Mouse (Mus musculus): ENCODE data around the gene Inmt. TPM values are rescaled to one million over a fixed set of nuclear protein-coding genes. Genes with fewer than 3 reads are reported as not detected.

Inmt gene
- 0.21 TPM in 1 of 2 replicates, not detected in the other for polyA plus RNA-seq (2014; fragmentation: Nextera tagmentation; extraction: Ambion mirVana)

DNA sequence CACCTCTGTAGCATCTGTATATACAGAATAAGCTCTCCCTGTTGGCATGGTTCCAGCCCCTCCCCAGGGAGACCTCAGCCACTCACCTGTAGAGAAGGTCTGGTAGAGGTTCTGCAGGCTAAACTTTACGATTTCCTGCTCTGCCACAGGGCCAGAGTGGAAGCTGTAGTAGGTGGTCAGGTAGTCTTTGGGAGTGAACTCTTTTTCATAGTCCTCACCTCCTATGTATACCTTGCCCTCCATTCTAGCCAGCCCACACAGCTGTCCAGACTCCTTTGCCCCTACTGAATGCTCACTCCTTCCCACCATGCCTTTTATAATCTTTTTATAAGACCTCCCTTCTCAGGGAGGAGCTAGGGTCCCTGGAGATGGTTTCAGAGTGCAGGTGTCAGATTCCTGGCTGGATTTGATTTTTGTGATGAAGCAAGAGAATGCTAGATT is at the start of gene Inmt:
Gene Inmt (minus strand): TSS at position 303 of the 441 bp plus-strand sequence.
- Histone ChIP-seq H3K36me3 (ENCODE audit: control insufficient read depth, insufficient read depth, low read length) (no peaks in the 10 kb centered on the region), H3K9me3 (replicated peaks; ENCODE audit: control insufficient read depth, low read length) (no peaks in the 10 kb centered on the region), H3K4me1 (ENCODE audit: control insufficient read depth, insufficient read depth, low read length) (no peaks in the 10 kb centered on the region), H3K27me3 (replicated peaks; ENCODE audit: control insufficient read depth, insufficient read depth, low read length) (no peaks in the 10 kb centered on the region), H3K4me3 (ENCODE audit: low read depth, low read length) (no peak within 1 kb of the TSS), H3K27ac (ENCODE audit: low read depth, low read length) (no peak within 1 kb of the TSS), H3K9ac (ENCODE audit: low read length) (no peak within 1 kb of the TSS), H3K4me2 (ENCODE audit: low read length) (no peak within 1 kb of the TSS)
- ATAC-seq: no peak
- 78% methylated on average over 1 of the region's 1 CpGs for WGBS
- DNase-seq (ENCODE audit: low spot score): no peak

DNA sequence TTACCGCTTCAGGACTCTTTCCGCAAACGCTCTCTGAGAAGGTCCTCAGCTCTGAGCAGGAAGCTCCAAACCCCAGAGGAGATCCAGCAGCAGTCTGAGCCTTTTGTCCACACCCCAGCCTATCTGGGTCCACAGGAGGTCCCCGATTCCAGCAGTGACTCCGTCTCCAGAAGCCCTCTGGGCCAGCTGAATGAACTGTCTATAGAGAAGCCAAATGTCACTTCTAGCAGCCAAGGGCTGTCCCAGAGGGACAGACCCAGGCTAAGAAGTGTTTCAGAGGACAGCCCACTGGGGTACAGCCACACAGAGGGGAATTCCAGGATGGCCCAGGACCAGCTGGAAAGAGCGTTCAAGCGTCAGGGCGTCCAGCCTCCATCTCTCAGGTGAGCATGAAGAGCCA is 49.1 kb upstream of the Inmt start:
- Histone ChIP-seq H3K4me1 (ENCODE audit: control insufficient read depth, insufficient read depth, low read length) (no peaks in the 10 kb centered on the region), H3K9me3 (replicated peaks; ENCODE audit: control insufficient read depth, low read length) (no peaks in the 10 kb centered on the region), H3K4me2 (ENCODE audit: low read length) (no peak overlapping the region), H3K36me3 (ENCODE audit: control insufficient read depth, insufficient read depth, low read length) (peaks cover 27% of the 10 kb centered on the region), H3K9ac (ENCODE audit: low read length) (no peak overlapping the region), H3K27me3 (replicated peaks; ENCODE audit: control insufficient read depth, insufficient read depth, low read length) (no peaks in the 10 kb centered on the region), H3K27ac (ENCODE audit: low read depth, low read length) (no peak overlapping the region), H3K4me3 (ENCODE audit: low read depth, low read length) (no peak overlapping the region)
- DNase-seq (ENCODE audit: low spot score) (no peak), ATAC-seq (no peak)
- WGBS: 94% methylated on average over 8 of the region's 8 CpGs

DNA sequence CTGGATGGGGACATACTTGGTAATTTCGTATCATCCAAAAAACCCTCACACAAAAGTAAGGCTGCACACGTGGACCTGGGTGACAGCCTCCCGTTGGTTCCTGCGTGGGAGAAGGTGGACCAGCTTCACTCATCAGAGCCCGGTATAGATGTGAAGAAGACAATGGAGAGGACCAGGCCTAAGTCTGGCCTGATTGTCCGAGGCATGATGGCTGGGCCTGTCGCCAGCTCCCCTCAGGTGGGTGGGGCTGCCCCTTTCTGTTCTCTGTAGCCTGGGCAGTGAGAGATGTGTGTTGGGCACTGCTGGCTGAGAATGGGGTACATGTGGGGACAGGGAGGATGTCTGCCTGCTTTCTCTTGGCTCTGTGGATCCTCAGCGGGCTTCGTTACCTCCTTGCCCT is 43.4 kb upstream of the Inmt start:
- no peak for DNase-seq (ENCODE audit: low spot score)
- Histone ChIP-seq H3K27ac (ENCODE audit: low read depth, low read length) (no peak overlapping the region), H3K9me3 (replicated peaks; ENCODE audit: control insufficient read depth, low read length) (no peaks in the 10 kb centered on the region), H3K27me3 (replicated peaks; ENCODE audit: control insufficient read depth, insufficient read depth, low read length) (no peaks in the 10 kb centered on the region), H3K4me1 (ENCODE audit: control insufficient read depth, insufficient read depth, low read length) (no peaks in the 10 kb centered on the region), H3K36me3 (ENCODE audit: control insufficient read depth, insufficient read depth, low read length) (peaks cover 37% of the 10 kb centered on the region), H3K9ac (ENCODE audit: low read length) (no peak overlapping the region), H3K4me2 (ENCODE audit: low read length) (no peak overlapping the region), H3K4me3 (ENCODE audit: low read depth, low read length) (no peak overlapping the region)
- ATAC-seq: no peak
- 82% methylated on average over 9 of the region's 9 CpGs for WGBS

DNA sequence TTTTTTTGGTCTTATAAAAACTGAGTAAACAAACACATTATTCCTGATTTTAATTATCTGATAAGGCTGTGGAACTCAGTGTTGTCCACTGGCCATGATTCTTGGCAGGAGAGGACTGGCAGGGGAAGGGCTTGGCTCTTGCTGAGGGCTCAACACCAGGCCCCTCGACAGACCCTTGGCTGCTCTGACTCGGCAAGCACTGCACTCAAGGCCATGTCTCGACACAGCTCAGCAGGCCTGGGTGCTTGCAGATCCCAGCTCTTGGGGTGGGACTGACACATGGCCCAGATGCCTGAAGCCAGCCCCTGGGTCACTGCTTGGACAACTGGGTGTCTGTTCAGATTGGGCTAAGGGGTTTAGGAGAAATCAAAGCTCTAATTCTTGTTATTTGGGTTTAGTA is 39.7 kb upstream of the Inmt start:
- ATAC-seq (no peak), DNase-seq (ENCODE audit: low spot score) (no peak)
- no peaks in the 10 kb centered on the region for H3K9me3 ChIP-seq (replicated peaks; ENCODE audit: control insufficient read depth, low read length)
- no peaks in the 10 kb centered on the region for H3K4me1 ChIP-seq (ENCODE audit: control insufficient read depth, insufficient read depth, low read length)
- peaks cover 34% of the 10 kb centered on the region for H3K36me3 ChIP-seq (ENCODE audit: control insufficient read depth, insufficient read depth, low read length)
- no peak overlapping the region for H3K4me2 ChIP-seq (ENCODE audit: low read length)
- H3K4me3 ChIP-seq (ENCODE audit: low read depth, low read length): no peak overlapping the region
- WGBS: 80% methylated on average over 3 of the region's 3 CpGs
- H3K27me3 ChIP-seq (replicated peaks; ENCODE audit: control insufficient read depth, insufficient read depth, low read length): no peaks in the 10 kb centered on the region
- H3K27ac ChIP-seq (ENCODE audit: low read depth, low read length): no peak overlapping the region
- H3K9ac ChIP-seq (ENCODE audit: low read length): no peak overlapping the region

DNA sequence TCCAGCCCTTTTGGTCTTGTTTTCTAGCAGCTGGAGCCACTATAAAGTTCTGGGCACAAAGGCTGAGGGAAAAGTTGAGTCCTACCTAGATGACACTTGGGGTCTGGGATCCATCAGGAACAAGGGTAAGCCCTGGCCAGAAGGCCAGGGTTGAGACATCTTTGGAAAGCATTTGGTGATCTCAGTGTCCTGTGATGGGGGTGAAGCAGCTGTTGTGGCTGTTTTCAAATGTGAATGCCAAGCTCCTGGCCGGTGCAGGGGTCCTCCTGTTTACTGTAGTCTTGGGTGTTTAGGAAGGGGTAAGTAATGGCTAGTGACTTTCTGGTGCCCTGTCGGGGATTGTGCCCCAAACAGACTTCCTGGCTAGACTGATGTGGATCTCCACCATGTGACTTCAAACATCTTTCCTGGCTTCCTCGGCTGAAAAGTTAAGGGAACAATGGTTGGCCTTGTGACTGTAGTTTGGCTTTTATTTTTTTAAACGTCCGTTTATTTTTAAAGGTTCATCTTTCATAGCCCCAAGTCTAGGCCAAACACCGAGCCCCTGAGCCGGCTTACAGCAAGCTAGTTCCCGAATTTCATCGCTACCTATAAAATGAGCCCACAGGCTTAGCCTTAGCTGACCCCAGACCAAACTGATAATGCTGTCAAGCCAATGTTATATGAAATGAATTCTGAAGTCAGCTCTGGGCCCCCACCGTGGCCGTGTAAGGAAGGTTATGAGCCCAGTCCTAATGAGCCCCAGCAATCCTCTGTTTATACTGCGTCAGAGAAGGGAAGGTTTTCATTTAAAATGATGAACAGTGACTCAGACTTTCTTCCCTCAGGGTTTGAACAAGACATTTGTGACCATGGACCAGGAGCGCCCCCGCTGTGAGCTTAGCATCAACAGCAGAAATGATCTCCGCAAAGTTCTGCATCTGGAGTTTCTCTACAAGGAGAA is 35.9 kb upstream of the Inmt start:
- Histone ChIP-seq H3K4me2 (ENCODE audit: low read length) (no peak overlapping the region), H3K9ac (ENCODE audit: low read length) (no peak overlapping the region), H3K4me3 (ENCODE audit: low read depth, low read length) (no peak overlapping the region), H3K27me3 (replicated peaks; ENCODE audit: control insufficient read depth, insufficient read depth, low read length) (no peaks in the 10 kb centered on the region), H3K4me1 (ENCODE audit: control insufficient read depth, insufficient read depth, low read length) (no peaks in the 10 kb centered on the region), H3K9me3 (replicated peaks; ENCODE audit: control insufficient read depth, low read length) (no peaks in the 10 kb centered on the region), H3K27ac (ENCODE audit: low read depth, low read length) (no peak overlapping the region), H3K36me3 (ENCODE audit: control insufficient read depth, insufficient read depth, low read length) (peaks cover 6% of the 10 kb centered on the region)
- WGBS: 88% methylated on average over 15 of the region's 15 CpGs
- DNase-seq (ENCODE audit: low spot score): no peak
- ATAC-seq: no peak

DNA sequence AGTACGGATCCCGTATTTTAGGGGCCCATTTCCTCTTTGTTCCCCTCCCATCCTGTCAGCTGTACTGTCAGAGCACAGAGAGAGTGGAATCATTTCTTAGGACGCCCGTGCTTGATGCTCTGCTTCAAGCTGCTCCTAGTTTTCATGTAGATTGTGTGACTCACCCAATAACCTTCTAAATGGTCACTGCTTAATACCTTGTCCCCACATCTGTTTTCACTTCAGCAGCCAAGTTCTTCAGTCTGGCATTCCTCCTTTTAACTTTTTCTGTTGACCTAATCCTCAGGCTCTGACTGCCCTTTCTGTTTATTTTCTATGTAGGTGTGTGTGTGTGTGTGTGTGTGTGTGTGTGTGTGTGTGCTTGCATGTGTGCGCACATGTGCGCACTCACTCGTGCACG is 32.9 kb upstream of the Inmt start:
- H3K27me3 ChIP-seq (replicated peaks; ENCODE audit: control insufficient read depth, insufficient read depth, low read length): no peaks in the 10 kb centered on the region
- no peak for DNase-seq (ENCODE audit: low spot score)
- ATAC-seq: no peak
- peaks cover 4% of the 10 kb centered on the region for H3K36me3 ChIP-seq (ENCODE audit: control insufficient read depth, insufficient read depth, low read length)
- H3K4me3 ChIP-seq (ENCODE audit: low read depth, low read length): no peak overlapping the region
- no peak overlapping the region for H3K27ac ChIP-seq (ENCODE audit: low read depth, low read length)
- 90% methylated on average over 8 of the region's 8 CpGs for WGBS
- no peaks in the 10 kb centered on the region for H3K9me3 ChIP-seq (replicated peaks; ENCODE audit: control insufficient read depth, low read length)
- no peak overlapping the region for H3K9ac ChIP-seq (ENCODE audit: low read length)
- H3K4me2 ChIP-seq (ENCODE audit: low read length): no peak overlapping the region
- peaks cover 9% of the 10 kb centered on the region; the same call in 1 of the 2 replicates for H3K4me1 ChIP-seq (ENCODE audit: control insufficient read depth, insufficient read depth, low read length)

DNA sequence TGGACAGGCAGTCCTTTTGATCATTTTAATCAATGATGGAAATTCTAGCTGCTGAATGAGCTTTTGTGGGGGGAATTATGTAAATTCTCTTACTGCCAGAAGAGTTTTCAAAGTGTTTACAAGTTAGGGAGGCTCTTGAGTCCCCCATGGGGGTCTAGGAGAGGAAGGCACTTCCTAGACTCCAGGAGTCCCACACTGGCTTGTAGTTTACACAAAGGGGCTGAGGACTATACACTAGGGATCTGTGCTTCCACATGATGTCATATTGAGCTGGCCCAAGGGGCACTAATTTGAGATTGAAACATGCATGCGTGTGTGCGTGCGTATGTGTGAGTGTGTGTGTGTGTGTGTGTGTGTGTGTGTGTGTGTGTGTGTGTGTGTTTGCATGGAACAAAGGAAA is 29.1 kb upstream of the Inmt start:
- no peaks in the 10 kb centered on the region for H3K36me3 ChIP-seq (ENCODE audit: control insufficient read depth, insufficient read depth, low read length)
- H3K4me3 ChIP-seq (ENCODE audit: low read depth, low read length): peak overlapping the region; percentile 38
- H3K27me3 ChIP-seq (replicated peaks; ENCODE audit: control insufficient read depth, insufficient read depth, low read length): no peaks in the 10 kb centered on the region
- no peaks in the 10 kb centered on the region for H3K9me3 ChIP-seq (replicated peaks; ENCODE audit: control insufficient read depth, low read length)
- ATAC-seq (peak; percentile 54), DNase-seq (ENCODE audit: low spot score) (no peak)
- H3K27ac ChIP-seq (ENCODE audit: low read depth, low read length): peak overlapping the region; percentile 90
- H3K9ac ChIP-seq (ENCODE audit: low read length): peak overlapping the region; percentile 57
- peak overlapping the region; percentile 54 for H3K4me2 ChIP-seq (ENCODE audit: low read length)
- H3K4me1 ChIP-seq (ENCODE audit: control insufficient read depth, insufficient read depth, low read length): peaks cover 9% of the 10 kb centered on the region; the same call in 1 of the 2 replicates
- 37% methylated on average over 3 of the region's 3 CpGs for WGBS

DNA sequence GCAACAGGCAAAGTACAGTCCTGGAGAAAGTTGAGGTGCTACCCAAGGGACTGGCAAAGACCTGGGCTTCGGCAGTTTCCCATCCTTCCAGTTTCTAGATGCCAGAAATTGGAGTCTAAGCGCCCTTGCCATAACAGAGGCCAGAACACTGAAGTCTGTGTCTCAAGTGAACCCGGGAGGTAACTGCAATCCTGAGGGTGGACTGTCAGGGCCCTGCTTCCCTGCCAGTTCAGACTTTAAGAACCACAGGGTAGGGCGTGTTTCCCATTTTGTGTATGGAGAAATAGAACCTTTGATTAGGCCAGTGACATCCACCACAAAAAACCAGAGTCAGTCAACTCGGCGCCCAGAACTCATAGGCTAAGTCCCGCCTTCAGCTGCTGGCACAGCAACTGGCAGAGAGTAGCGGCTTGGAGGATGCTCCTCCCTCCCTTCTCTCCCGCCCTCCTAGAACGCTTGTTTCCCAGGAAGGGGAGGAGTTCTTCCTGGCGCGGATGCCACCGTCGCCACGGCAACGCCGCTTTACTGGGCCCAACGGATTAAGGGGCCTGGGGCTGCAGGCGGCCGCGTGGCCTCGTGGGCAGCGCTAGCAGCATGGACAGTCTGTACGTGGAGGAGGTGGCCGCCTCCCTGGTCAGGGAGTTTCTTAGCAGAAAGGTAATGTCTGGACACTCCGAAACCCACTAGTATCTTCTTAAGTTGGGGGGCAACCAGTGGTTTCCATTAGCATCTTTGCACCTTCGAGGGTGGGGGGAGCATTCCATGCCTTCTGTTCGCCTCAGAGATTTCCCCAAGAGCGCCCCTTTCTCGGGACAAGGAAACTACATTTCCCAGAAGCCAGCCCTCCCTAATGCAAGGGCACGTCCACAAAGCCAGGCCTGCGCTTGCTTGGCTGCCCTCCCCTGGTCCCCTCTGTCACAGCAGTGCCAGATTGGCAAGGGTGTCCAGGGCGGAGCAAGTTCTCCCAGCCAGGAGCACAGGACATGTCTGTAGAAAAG is 28.4 kb upstream of the Inmt start, which contains the start of gene Mindy4:
Gene Mindy4 (plus strand): TSS at position 471 of the 998 bp plus-strand sequence.
- Histone ChIP-seq H3K9me3 (replicated peaks; ENCODE audit: control insufficient read depth, low read length) (no peaks in the 10 kb centered on the region), H3K36me3 (ENCODE audit: control insufficient read depth, insufficient read depth, low read length) (no peaks in the 10 kb centered on the region), H3K4me3 (ENCODE audit: low read depth, low read length) (peak within 1 kb of the TSS; percentile 38), H3K27ac (ENCODE audit: low read depth, low read length) (peak within 1 kb of the TSS; percentile 90), H3K9ac (ENCODE audit: low read length) (peak within 1 kb of the TSS; percentile 57), H3K27me3 (replicated peaks; ENCODE audit: control insufficient read depth, insufficient read depth, low read length) (no peaks in the 10 kb centered on the region), H3K4me1 (ENCODE audit: control insufficient read depth, insufficient read depth, low read length) (peaks cover 9% of the 10 kb centered on the region; the same call in 1 of the 2 replicates), H3K4me2 (ENCODE audit: low read length) (peak within 1 kb of the TSS; percentile 54)
- ATAC-seq: peak; percentile 97
- WGBS: 1% methylated on average over 32 of the region's 33 CpGs
- peak; percentile 99 for DNase-seq (ENCODE audit: low spot score)
